Mouse (Mus musculus) heart, embryonic 12.5 days (tissue): Measurements from ENCODE around the gene Kat6b. TPM values are rescaled to one million over a fixed set of nuclear protein-coding genes. Genes with fewer than 3 reads are reported as not detected.
A peak's percentile ranks its signal among the peaks of the same experiment; 100 is the strongest.
"Not testable (repeated sequence)": the region's sequence is repeated elsewhere in the genome, so short reads cannot be mapped to it uniquely, and the experiment has no call there.

Experiments
- ATAC-seq: fragments of 200-750 bp; cut with Nextera tagmentation; 2 replicates; pipeline ENCODE4 v1.8.0; 2017; ENCODE audit warnings: moderate TSS enrichment, moderate library complexity; ENCODE audit not compliant: insufficient number of reproducible peaks, low FRiP score
- H3K27ac ChIP-seq: fragments of 300-500 bp; sonication (generic); 2 replicates; pipeline ENCODE4 v1.5.1; 2016; ENCODE audit warnings: mild to moderate bottlenecking, moderate library complexity; ENCODE audit not compliant: poor library complexity, severe bottlenecking
- H3K27me3 ChIP-seq: fragments of 300-500 bp; sonication (generic); replicated peaks from 2 replicates; pipeline ENCODE4 v1.6.1; 2016; ENCODE audit warnings: mild to moderate bottlenecking, moderate library complexity
- H3K36me3 ChIP-seq: fragments of 300-500 bp; sonication (generic); 2 replicates; pipeline ENCODE4 v1.6.1; 2016; ENCODE audit warnings: mild to moderate bottlenecking, moderate library complexity
- H3K4me1 ChIP-seq: fragments of 300-500 bp; sonication (generic); replicated peaks from 2 replicates; pipeline ENCODE4 v1.6.1; 2016; ENCODE audit warnings: mild to moderate bottlenecking
- H3K4me2 ChIP-seq: fragments of 300-500 bp; sonication (generic); 2 replicates; pipeline ENCODE4 v1.6.1; 2016; ENCODE audit warnings: mild to moderate bottlenecking, moderate library complexity
- H3K4me3 ChIP-seq: fragments of 300-500 bp; sonication (generic); 2 replicates; pipeline ENCODE4 v1.5.1; 2016; ENCODE audit warnings: mild to moderate bottlenecking
- H3K9ac ChIP-seq: fragments of 300-500 bp; sonication (generic); 2 replicates; pipeline ENCODE4 v1.6.1; 2016; ENCODE audit warnings: mild to moderate bottlenecking, moderate library complexity
- H3K9me3 ChIP-seq: fragments of 300-500 bp; sonication (generic); replicated peaks from 2 replicates; pipeline ENCODE4 v1.6.1; 2016; ENCODE audit warnings: mild to moderate bottlenecking, moderate library complexity
- WGBS: fragments of 180-500 bp; shearing (Covaris S2); methylation state at CpG from one replicate; pipeline ENCODE4 v1.1.7; 2016; 5-methylcytosine and 5-hydroxymethylcytosine counted together
- polyA plus RNA-seq: library from polyadenylated mRNA; unstranded; fragments of >200 nt; fragmentation: Nextera tagmentation; extraction: Ambion mirVana; gene quantifications from 2 replicates; pipeline ENCODE4 v1.2.1, GENCODE M21; 2016

Kat6b gene
- polyA plus RNA-seq, 1 experiment from 2014 or later: 12.2 TPM

GRCm38 (mm10) chr14:21484693-21485092 is 3.5 kb downstream of the Kat6b start:
- Histone ChIP-seq H3K9ac (no peak overlapping the region), H3K36me3 (no peaks in the 10 kb centered on the region), H3K4me2 (no peak overlapping the region), H3K27me3 (no peaks in the 10 kb centered on the region), H3K4me3 (no peak overlapping the region), H3K9me3 (no peaks in the 10 kb centered on the region), H3K4me1 (no peaks in the 10 kb centered on the region), H3K27ac (no peak overlapping the region)
- no peak for ATAC-seq
- WGBS: 93% methylated on average over 10 of the region's 10 CpGs

- H3K4me2 ChIP-seq: no peak overlapping the region
- no peak overlapping the region for H3K9ac ChIP-seq
- H3K4me1 ChIP-seq: peaks cover 6% of the 10 kb centered on the region; the same call in 1 of the 2 replicates
- no peak overlapping the region for H3K27ac ChIP-seq
- no peaks in the 10 kb centered on the region for H3K9me3 ChIP-seq
- H3K36me3 ChIP-seq: no peaks in the 10 kb centered on the region
- H3K27me3 ChIP-seq: no peaks in the 10 kb centered on the region
- 92% methylated on average over 3 of the region's 3 CpGs for WGBS
- H3K4me3 ChIP-seq: no peak overlapping the region
- no peak for ATAC-seq
Measured at GRCm38 (mm10) chr14:21485961-21486520, 4.8 kb downstream of the Kat6b start.

- not testable (repeated sequence) for ATAC-seq, H3K4me3 ChIP-seq
Measured at GRCm38 (mm10) chr14:21487135-21487534, 5.9 kb downstream of the Kat6b start.

GRCm38 (mm10) chr14:21488426-21489115 is 7.3 kb downstream of the Kat6b start:
- ATAC-seq, H3K27ac ChIP-seq, H3K27me3 ChIP-seq, H3K4me3 ChIP-seq, H3K9ac ChIP-seq, H3K4me2 ChIP-seq, H3K36me3 ChIP-seq, H3K4me1 ChIP-seq, H3K9me3 ChIP-seq: not testable (repeated sequence)
- 77% methylated on average over 8 of the region's 9 CpGs for WGBS

More at GRCm38 (mm10) chr14:21487135-21487534, 5.9 kb downstream of the Kat6b start:
- H3K27me3 ChIP-seq, H3K9me3 ChIP-seq, H3K4me1 ChIP-seq, H3K4me2 ChIP-seq, H3K36me3 ChIP-seq, H3K9ac ChIP-seq, H3K27ac ChIP-seq: not testable (repeated sequence)
- 85% methylated on average over 2 of the region's 2 CpGs for WGBS

GRCm38 (mm10) chr14:21489116-21489485 is 7.9 kb downstream of the Kat6b start:
- ATAC-seq: no peak
- H3K4me2 ChIP-seq: no peak overlapping the region
- H3K4me1 ChIP-seq: peaks cover 6% of the 10 kb centered on the region; the same call in 1 of the 2 replicates
- WGBS: 88% methylated on average over 3 of the region's 3 CpGs
- no peak overlapping the region for H3K9ac ChIP-seq
- H3K27me3 ChIP-seq: no peaks in the 10 kb centered on the region
- H3K27ac ChIP-seq: no peak overlapping the region
- no peaks in the 10 kb centered on the region for H3K36me3 ChIP-seq
- H3K9me3 ChIP-seq: no peaks in the 10 kb centered on the region
- H3K4me3 ChIP-seq: no peak overlapping the region

- H3K4me1 ChIP-seq: peaks cover 6% of the 10 kb centered on the region; the same call in 1 of the 2 replicates
- no peak for ATAC-seq
- no peak overlapping the region for H3K4me3 ChIP-seq
- no peak overlapping the region for H3K27ac ChIP-seq
- H3K4me2 ChIP-seq: no peak overlapping the region
- no peaks in the 10 kb centered on the region for H3K27me3 ChIP-seq
- H3K9me3 ChIP-seq: no peaks in the 10 kb centered on the region
- no peak overlapping the region for H3K9ac ChIP-seq
- no peaks in the 10 kb centered on the region for H3K36me3 ChIP-seq
- WGBS: 73% methylated on average over 4 of the region's 4 CpGs
Measured at GRCm38 (mm10) chr14:21490141-21490540, 8.9 kb downstream of the Kat6b start.

- peak overlapping the region; percentile 87 for H3K4me3 ChIP-seq
- H3K27ac ChIP-seq: peak overlapping the region; percentile 92
- no peaks in the 10 kb centered on the region for H3K27me3 ChIP-seq
- H3K9me3 ChIP-seq: no peaks in the 10 kb centered on the region
- peak overlapping the region; percentile 89 for H3K4me2 ChIP-seq
- ATAC-seq: no peak
- H3K9ac ChIP-seq: peak overlapping the region; percentile 85
- WGBS: 2% methylated on average over 7 of the region's 7 CpGs
- peaks cover 37% of the 10 kb centered on the region for H3K4me1 ChIP-seq
- no peaks in the 10 kb centered on the region for H3K36me3 ChIP-seq
Measured at GRCm38 (mm10) chr14:21498361-21498996, 17.2 kb downstream of the Kat6b start.

GRCm38 (mm10) chr14:21499011-21499581 is 17.9 kb downstream of the Kat6b start:
- H3K36me3 ChIP-seq: no peaks in the 10 kb centered on the region
- peak overlapping the region; percentile 85 for H3K9ac ChIP-seq
- H3K9me3 ChIP-seq: no peaks in the 10 kb centered on the region
- no peaks in the 10 kb centered on the region for H3K27me3 ChIP-seq
- ATAC-seq: no peak
- H3K4me2 ChIP-seq: peak overlapping the region; percentile 89
- H3K4me3 ChIP-seq: peak overlapping the region; percentile 87
- peak overlapping the region; percentile 92 for H3K27ac ChIP-seq
- peaks cover 37% of the 10 kb centered on the region for H3K4me1 ChIP-seq
- under 1% methylated on average over 29 of the region's 33 CpGs for WGBS

GRCm38 (mm10) chr14:21499631-21500153 is 18.5 kb downstream of the Kat6b start:
- Histone ChIP-seq H3K36me3 (no peaks in the 10 kb centered on the region), H3K27ac (peak overlapping the region; percentile 92), H3K27me3 (no peaks in the 10 kb centered on the region), H3K9ac (peak overlapping the region; percentile 85), H3K4me2 (peak overlapping the region; percentile 89), H3K9me3 (no peaks in the 10 kb centered on the region), H3K4me3 (peak overlapping the region; percentile 87), H3K4me1 (peaks cover 41% of the 10 kb centered on the region)
- WGBS: under 1% methylated on average over 44 of the region's 57 CpGs
- peak; percentile 13 for ATAC-seq

- Histone ChIP-seq H3K9me3 (no peaks in the 10 kb centered on the region), H3K9ac (peak overlapping the region; percentile 85), H3K36me3 (no peaks in the 10 kb centered on the region), H3K27ac (peak overlapping the region; percentile 95), H3K4me1 (peaks cover 45% of the 10 kb centered on the region), H3K4me2 (peak overlapping the region; percentile 89), H3K4me3 (peak overlapping the region; percentile 87), H3K27me3 (no peaks in the 10 kb centered on the region)
- peak; percentile 96 for ATAC-seq
- WGBS: under 1% methylated on average over 73 of the region's 75 CpGs
Measured at GRCm38 (mm10) chr14:21500154-21501047, 19.2 kb downstream of the Kat6b start.
